Mouse (Mus musculus): ENCODE data around the gene Olfr433. TPM values are rescaled to one million over a fixed set of nuclear protein-coding genes. Genes with fewer than 3 reads are reported as not detected.
"Not testable (repeated sequence)": the region's sequence is repeated elsewhere in the genome, so short reads cannot be mapped to it uniquely, and the experiment has no call there.

The Olfr433 gene
- not detected in 2 replicates for polyA plus RNA-seq (2015; fragmentation: Nextera tagmentation; extraction: Ambion mirVana)

DNA sequence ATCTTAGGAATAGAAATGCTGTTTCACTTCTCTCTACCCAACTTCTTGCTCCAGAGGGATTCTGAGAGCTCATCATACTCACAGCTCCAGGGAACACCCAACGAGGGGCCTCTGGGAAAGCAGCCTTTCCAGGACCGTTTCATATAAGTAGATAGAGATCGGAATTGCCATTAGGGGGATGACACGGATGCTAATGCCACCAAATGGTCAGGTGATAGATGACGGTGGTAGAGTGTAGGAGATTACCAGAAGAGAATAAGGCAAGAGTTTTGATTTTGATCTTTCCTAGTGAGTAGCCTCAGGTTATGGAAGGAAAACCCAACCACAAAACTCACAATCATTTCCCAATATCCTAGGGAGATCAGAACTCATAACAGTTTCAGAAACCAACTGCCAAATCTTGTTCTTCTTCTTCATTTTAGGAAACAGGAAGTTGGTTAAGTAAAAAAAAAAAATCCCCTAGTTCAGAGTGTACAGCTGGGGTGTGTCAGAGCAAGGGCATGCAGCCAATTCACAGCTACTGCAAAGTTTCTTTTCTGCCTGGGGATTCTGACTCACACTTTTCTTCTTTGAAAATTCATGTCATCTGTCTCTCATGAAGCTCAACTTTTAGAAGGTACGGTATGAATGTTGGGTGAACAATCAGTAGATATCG, at the start of gene Olfr433:
Gene Olfr433, plus strand, starts transcription at position 183 of the 655 bp plus-strand sequence.
- Histone ChIP-seq H3K27me3 (replicated peaks) (no peaks in the 10 kb centered on the region), H3K4me1 (no peaks in the 10 kb centered on the region), H3K36me3 (no peaks in the 10 kb centered on the region), H3K9me3 (replicated peaks) (no peaks in the 10 kb centered on the region), H3K27ac (replicated peaks) (no peak within 1 kb of the TSS), H3K9ac (replicated peaks) (no peak within 1 kb of the TSS), H3K4me3 (replicated peaks) (no peak within 1 kb of the TSS), H3K4me2 (no peak within 1 kb of the TSS)
- no peak for ATAC-seq (ENCODE audit: low FRiP score)
- WGBS = 89% methylated on average over 7 of the region's 7 CpGs

- WGBS = 93% methylated on average over 4 of the region's 4 CpGs
- Histone ChIP-seq H3K4me2 (no peak overlapping the region), H3K4me3 (replicated peaks) (no peak overlapping the region), H3K36me3 (no peaks in the 10 kb centered on the region), H3K9ac (replicated peaks) (no peak overlapping the region), H3K27me3 (replicated peaks) (no peaks in the 10 kb centered on the region), H3K4me1 (no peaks in the 10 kb centered on the region), H3K27ac (replicated peaks) (no peak overlapping the region), H3K9me3 (replicated peaks) (no peaks in the 10 kb centered on the region)
- ATAC-seq (ENCODE audit: low FRiP score) = no peak
Measured at GRCm38 (mm10) chr1:173995003-173995402, 45.5 kb upstream of the Olfr433 start.

- not testable (repeated sequence) for ATAC-seq (ENCODE audit: low FRiP score); H3K27me3 ChIP-seq (replicated peaks); H3K4me1 ChIP-seq; H3K27ac ChIP-seq (replicated peaks); H3K4me2 ChIP-seq; H3K36me3 ChIP-seq; H3K9ac ChIP-seq (replicated peaks); H3K4me3 ChIP-seq (replicated peaks); H3K9me3 ChIP-seq (replicated peaks)
- WGBS = 85% methylated on average over 2 of the region's 3 CpGs
Measured at GRCm38 (mm10) chr1:174004352-174005109, 36.0 kb upstream of the Olfr433 start.

GRCm38 (mm10) chr1:174007050-174007449, 33.5 kb upstream of the Olfr433 start:
- not testable (repeated sequence) for H3K27ac ChIP-seq (replicated peaks); H3K4me1 ChIP-seq; ATAC-seq (ENCODE audit: low FRiP score); H3K36me3 ChIP-seq; H3K9ac ChIP-seq (replicated peaks); H3K27me3 ChIP-seq (replicated peaks); H3K4me2 ChIP-seq; H3K9me3 ChIP-seq (replicated peaks); H3K4me3 ChIP-seq (replicated peaks)

- Histone ChIP-seq H3K9me3 (replicated peaks) (no peaks in the 10 kb centered on the region), H3K4me2 (no peak within 1 kb of the TSS), H3K4me3 (replicated peaks) (no peak within 1 kb of the TSS), H3K27ac (replicated peaks) (no peak within 1 kb of the TSS), H3K27me3 (replicated peaks) (no peaks in the 10 kb centered on the region), H3K4me1 (no peaks in the 10 kb centered on the region), H3K9ac (replicated peaks) (no peak within 1 kb of the TSS), H3K36me3 (no peaks in the 10 kb centered on the region)
- ATAC-seq (ENCODE audit: low FRiP score) = no peak
- 56% methylated on average over 1 of the region's 1 CpGs for WGBS
Measured at GRCm38 (mm10) chr1:174031698-174032097, 8.8 kb upstream of the Olfr433 start, which contains the start of gene Ifi205. Gene Ifi205, minus strand, starts transcription at chr1:174031810.

GRCm38 (mm10) chr1:174035841-174036240, 4.7 kb upstream of the Olfr433 start:
- 56% methylated on average over 4 of the region's 4 CpGs for WGBS
- Histone ChIP-seq H3K4me1 (no peaks in the 10 kb centered on the region), H3K36me3 (no peaks in the 10 kb centered on the region)

GRCm38 (mm10) chr1:174038480-174038879, 2.0 kb upstream of the Olfr433 start:
- Histone ChIP-seq H3K27ac (replicated peaks) (no peak overlapping the region), H3K27me3 (replicated peaks) (no peaks in the 10 kb centered on the region), H3K4me3 (replicated peaks) (no peak overlapping the region), H3K4me1 (no peaks in the 10 kb centered on the region), H3K9me3 (replicated peaks) (no peaks in the 10 kb centered on the region), H3K9ac (replicated peaks) (no peak overlapping the region), H3K4me2 (no peak overlapping the region), H3K36me3 (no peaks in the 10 kb centered on the region)
- no peak for ATAC-seq (ENCODE audit: low FRiP score)
- WGBS = 89% methylated on average over 3 of the region's 3 CpGs

More at GRCm38 (mm10) chr1:174035841-174036240, 4.7 kb upstream of the Olfr433 start:
- Histone ChIP-seq H3K4me2 (no peak overlapping the region), H3K27ac (replicated peaks) (no peak overlapping the region), H3K4me3 (replicated peaks) (no peak overlapping the region), H3K27me3 (replicated peaks) (no peaks in the 10 kb centered on the region), H3K9ac (replicated peaks) (no peak overlapping the region), H3K9me3 (replicated peaks) (no peaks in the 10 kb centered on the region)
- ATAC-seq (ENCODE audit: low FRiP score) = no peak

DNA sequence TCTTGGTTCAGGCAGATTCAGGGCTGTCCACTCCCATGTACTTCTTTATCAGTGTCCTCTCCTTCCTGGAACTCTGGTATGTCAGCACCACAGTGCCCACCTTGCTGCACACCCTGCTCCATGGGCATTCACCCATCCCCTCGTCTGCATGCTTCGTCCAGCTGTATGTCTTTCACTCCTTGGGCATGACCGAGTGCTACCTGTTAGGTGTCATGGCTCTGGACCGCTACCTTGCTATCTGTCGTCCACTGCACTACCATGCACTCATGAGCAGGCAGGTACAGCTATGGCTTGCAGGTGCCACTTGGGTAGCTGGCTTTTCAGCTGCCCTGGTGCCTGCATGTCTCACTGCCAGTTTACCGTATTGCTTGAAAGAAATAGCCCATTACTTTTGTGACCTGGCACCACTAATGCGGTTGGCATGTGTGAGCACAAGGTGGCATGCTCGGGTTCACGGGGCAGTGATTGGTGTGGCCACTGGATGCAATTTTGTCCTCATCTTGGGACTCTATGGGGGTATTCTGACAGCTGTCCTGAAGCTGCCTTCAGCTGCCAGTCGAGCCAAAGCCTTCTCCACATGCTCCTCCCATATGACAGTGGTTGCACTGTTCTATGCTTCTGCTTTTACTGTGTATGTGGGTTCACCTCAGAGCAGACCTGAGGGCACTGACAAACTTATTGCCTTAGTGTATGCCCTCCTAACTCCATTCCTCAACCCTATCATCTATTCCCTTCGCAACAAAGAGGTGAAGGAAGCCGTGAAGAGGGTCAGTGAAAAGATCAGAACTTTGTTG, 1.8 kb downstream of the Olfr433 start:
- 92% methylated on average over 12 of the region's 12 CpGs for WGBS
- not testable (repeated sequence) for H3K27ac ChIP-seq (replicated peaks); H3K9me3 ChIP-seq (replicated peaks); H3K27me3 ChIP-seq (replicated peaks); H3K4me2 ChIP-seq; H3K4me3 ChIP-seq (replicated peaks); H3K4me1 ChIP-seq; H3K9ac ChIP-seq (replicated peaks); ATAC-seq (ENCODE audit: low FRiP score); H3K36me3 ChIP-seq

DNA sequence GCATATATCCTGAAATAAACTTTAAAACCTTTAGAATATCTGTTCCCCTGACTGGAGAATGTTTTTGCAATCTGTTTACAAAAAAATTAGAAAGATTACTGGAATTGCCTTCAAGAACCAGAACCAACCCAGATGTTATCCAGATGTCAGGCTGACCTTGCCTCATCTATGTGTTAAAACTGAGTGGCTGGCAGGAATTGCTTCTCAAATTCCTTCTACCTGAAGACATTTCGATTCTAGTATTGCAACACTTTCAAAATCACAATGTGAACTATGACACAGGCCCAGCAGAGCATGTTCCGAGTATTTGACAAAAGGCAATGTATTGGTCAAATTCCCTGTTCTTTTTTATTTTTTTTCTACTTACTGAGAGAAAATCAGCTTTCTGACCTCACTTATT, 3.9 kb downstream of the Olfr433 start:
- no peaks in the 10 kb centered on the region for H3K9me3 ChIP-seq (replicated peaks)
- no peaks in the 10 kb centered on the region for H3K4me1 ChIP-seq
- H3K36me3 ChIP-seq = no peaks in the 10 kb centered on the region
- no peak overlapping the region for H3K27ac ChIP-seq (replicated peaks)
- no peak for ATAC-seq (ENCODE audit: low FRiP score)
- H3K9ac ChIP-seq (replicated peaks) = no peak overlapping the region
- H3K27me3 ChIP-seq (replicated peaks) = no peaks in the 10 kb centered on the region
- WGBS = 68% methylated on average over 2 of the region's 2 CpGs
- no peak overlapping the region for H3K4me2 ChIP-seq
- no peak overlapping the region for H3K4me3 ChIP-seq (replicated peaks)

DNA sequence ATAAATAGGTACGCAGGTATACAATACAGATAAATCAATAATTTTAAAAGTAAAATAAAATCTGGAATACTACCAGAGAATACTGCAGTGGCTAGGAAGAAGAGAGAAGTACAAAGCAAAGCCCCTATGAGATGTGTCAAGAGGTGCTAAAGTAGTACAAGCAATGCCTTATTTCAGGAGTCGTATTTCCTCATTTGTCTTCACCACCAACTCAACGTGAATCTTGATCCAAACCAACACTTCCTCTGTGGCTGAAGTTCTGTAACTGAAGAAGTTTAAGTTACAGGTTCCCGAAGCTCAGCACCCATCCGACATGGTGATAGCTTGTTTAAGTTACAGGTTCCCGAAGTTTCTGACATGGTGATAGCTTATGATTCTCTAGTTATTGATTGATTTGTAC, 7.7 kb downstream of the Olfr433 start:
- not testable (repeated sequence) for H3K4me2 ChIP-seq; H3K9ac ChIP-seq (replicated peaks); H3K27me3 ChIP-seq (replicated peaks); ATAC-seq (ENCODE audit: low FRiP score); H3K4me1 ChIP-seq; H3K27ac ChIP-seq (replicated peaks); H3K36me3 ChIP-seq; H3K4me3 ChIP-seq (replicated peaks); H3K9me3 ChIP-seq (replicated peaks)
- 91% methylated on average over 6 of the region's 6 CpGs for WGBS

GRCm38 (mm10) chr1:174048893-174049292, 8.4 kb downstream of the Olfr433 start, which contains the start of gene Olfr432:
Gene Olfr432, plus strand, starts transcription at chr1:174049205.
- no peaks in the 10 kb centered on the region for H3K4me1 ChIP-seq
- H3K36me3 ChIP-seq = no peaks in the 10 kb centered on the region
- no peak within 1 kb of the TSS for H3K27ac ChIP-seq (replicated peaks)
- no peak for ATAC-seq (ENCODE audit: low FRiP score)
- no peak within 1 kb of the TSS for H3K4me3 ChIP-seq (replicated peaks)
- no peaks in the 10 kb centered on the region for H3K9me3 ChIP-seq (replicated peaks)
- H3K9ac ChIP-seq (replicated peaks) = no peak within 1 kb of the TSS
- 73% methylated on average over 2 of the region's 2 CpGs for WGBS
- no peak within 1 kb of the TSS for H3K4me2 ChIP-seq
- no peaks in the 10 kb centered on the region for H3K27me3 ChIP-seq (replicated peaks)

All from neural tube, embryonic 15.5 days (tissue).